Mouse (Mus musculus) heart, embryonic 10.5 days (tissue): Measurements from ENCODE around the gene Lrp2. TPM values are rescaled to one million over a fixed set of nuclear protein-coding genes. Genes with fewer than 3 reads are reported as not detected.

Experiments used
- DNase-seq: peaks from one replicate; pipeline ENCODE4 v3.0.0-alpha.2; 2017; ENCODE audit warnings: low spot score
- H3K27ac ChIP-seq: fragments of 300-500 bp; sonication (generic); 2 replicates; pipeline ENCODE4 v1.5.1; 2016; ENCODE audit warnings: mild to moderate bottlenecking
- H3K27me3 ChIP-seq: fragments of 300-500 bp; sonication (generic); 2 replicates; pipeline ENCODE4 v1.6.1; 2016; ENCODE audit warnings: mild to moderate bottlenecking; ENCODE audit not compliant: poor library complexity, insufficient read depth, severe bottlenecking
- H3K36me3 ChIP-seq: fragments of 300-500 bp; sonication (generic); 2 replicates; pipeline ENCODE4 v1.6.1; 2016; ENCODE audit warnings: mild to moderate bottlenecking, moderate library complexity
- H3K4me1 ChIP-seq: fragments of 300-500 bp; sonication (generic); 2 replicates; pipeline ENCODE4 v1.6.1; 2016; ENCODE audit warnings: mild to moderate bottlenecking
- H3K4me3 ChIP-seq: fragments of 300-500 bp; sonication (generic); 2 replicates; pipeline ENCODE4 v1.5.1; 2016; ENCODE audit warnings: mild to moderate bottlenecking, moderate library complexity
- H3K9me3 ChIP-seq: fragments of 300-500 bp; sonication (generic); 2 replicates; pipeline ENCODE4 v1.6.1; 2016; ENCODE audit warnings: mild to moderate bottlenecking, moderate library complexity
- WGBS: fragments of 180-500 bp; shearing (Covaris S2); methylation state at CpG from one replicate; pipeline ENCODE4 v1.1.7; 2016; 5-methylcytosine and 5-hydroxymethylcytosine counted together
- polyA plus RNA-seq: library from polyadenylated mRNA; unstranded; fragments of >200 nt; fragmentation: Nextera tagmentation; extraction: Ambion mirVana; gene quantifications from 2 replicates; pipeline ENCODE4 v1.2.1, GENCODE M21; 2016

Gene Lrp2
- polyA plus RNA-seq, 1 experiment from 2014 or later, result 1.3 TPM

- no peaks in the 10 kb centered on the region for H3K36me3 ChIP-seq
- H3K27me3 ChIP-seq, result no peaks in the 10 kb centered on the region
- no peak overlapping the region for H3K27ac ChIP-seq
- WGBS, result 92% methylated on average over 5 of the region's 5 CpGs
- no peak overlapping the region for H3K4me3 ChIP-seq
- no peaks in the 10 kb centered on the region for H3K4me1 ChIP-seq
- H3K9me3 ChIP-seq, result no peaks in the 10 kb centered on the region
- no peak for DNase-seq
Observed at GRCm38 (mm10) chr2:69405692-69406091, 180.2 kb downstream of the Lrp2 start.

GRCm38 (mm10) chr2:69402309-69402708, 183.6 kb downstream of the Lrp2 start:
- Histone ChIP-seq H3K4me3 (no peak overlapping the region), H3K4me1 (0 out of 2 replicates have a peak, but pooled peaks cover 6% of the 10 kb centered on the region), H3K27ac (no peak overlapping the region), H3K9me3 (no peaks in the 10 kb centered on the region), H3K27me3 (no peaks in the 10 kb centered on the region), H3K36me3 (no peaks in the 10 kb centered on the region)
- WGBS, result 77% methylated on average over 7 of the region's 7 CpGs
- no peak for DNase-seq

DNA sequence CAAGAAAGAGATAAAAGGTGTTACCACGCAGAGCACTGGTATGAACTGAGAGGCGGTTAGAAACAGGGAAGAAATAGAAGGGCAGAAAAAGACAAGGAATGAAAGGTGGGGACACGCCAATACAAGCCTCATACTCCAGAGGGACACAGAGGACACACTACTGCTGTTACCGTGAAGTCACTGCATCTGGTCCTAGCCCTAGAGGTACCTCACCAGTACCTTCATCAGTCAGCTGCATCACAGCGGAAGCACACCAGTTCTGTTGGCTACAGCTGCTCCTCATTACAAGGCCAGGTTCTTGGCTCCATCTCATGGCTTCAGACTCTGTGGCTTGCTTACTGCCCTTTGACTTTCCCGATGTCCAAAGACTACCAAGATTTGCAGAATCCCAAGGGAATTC, 184.0 kb downstream of the Lrp2 start:
- Histone ChIP-seq H3K4me1 (0 out of 2 replicates have a peak, but pooled peaks cover 6% of the 10 kb centered on the region), H3K36me3 (no peaks in the 10 kb centered on the region), H3K27ac (no peak overlapping the region), H3K9me3 (no peaks in the 10 kb centered on the region), H3K27me3 (no peaks in the 10 kb centered on the region), H3K4me3 (no peak overlapping the region)
- DNase-seq, result no peak
- 81% methylated on average over 6 of the region's 6 CpGs for whole genome bisulfite sequencing

GRCm38 (mm10) chr2:69400866-69401604, 184.8 kb downstream of the Lrp2 start:
- no peak overlapping the region for H3K4me3 ChIP-seq
- H3K27ac ChIP-seq, result no peak overlapping the region
- no peaks in the 10 kb centered on the region for H3K36me3 ChIP-seq
- DNase-seq, result no peak
- WGBS, result 74% methylated on average over 7 of the region's 7 CpGs
- no peaks in the 10 kb centered on the region for H3K27me3 ChIP-seq
- H3K4me1 ChIP-seq, result 0 out of 2 replicates have a peak, but pooled peaks cover 6% of the 10 kb centered on the region
- H3K9me3 ChIP-seq, result no peaks in the 10 kb centered on the region

GRCm38 (mm10) chr2:69396760-69397435, 189.0 kb downstream of the Lrp2 start:
- 83% methylated on average over 12 of the region's 12 CpGs for WGBS
- Histone ChIP-seq H3K4me1 (0 out of 2 replicates have a peak, but pooled peaks cover 6% of the 10 kb centered on the region), H3K9me3 (no peaks in the 10 kb centered on the region), H3K27me3 (no peaks in the 10 kb centered on the region), H3K36me3 (no peaks in the 10 kb centered on the region), H3K4me3 (no peak overlapping the region), H3K27ac (no peak overlapping the region)
- DNase-seq, result peak; percentile 17

DNA sequence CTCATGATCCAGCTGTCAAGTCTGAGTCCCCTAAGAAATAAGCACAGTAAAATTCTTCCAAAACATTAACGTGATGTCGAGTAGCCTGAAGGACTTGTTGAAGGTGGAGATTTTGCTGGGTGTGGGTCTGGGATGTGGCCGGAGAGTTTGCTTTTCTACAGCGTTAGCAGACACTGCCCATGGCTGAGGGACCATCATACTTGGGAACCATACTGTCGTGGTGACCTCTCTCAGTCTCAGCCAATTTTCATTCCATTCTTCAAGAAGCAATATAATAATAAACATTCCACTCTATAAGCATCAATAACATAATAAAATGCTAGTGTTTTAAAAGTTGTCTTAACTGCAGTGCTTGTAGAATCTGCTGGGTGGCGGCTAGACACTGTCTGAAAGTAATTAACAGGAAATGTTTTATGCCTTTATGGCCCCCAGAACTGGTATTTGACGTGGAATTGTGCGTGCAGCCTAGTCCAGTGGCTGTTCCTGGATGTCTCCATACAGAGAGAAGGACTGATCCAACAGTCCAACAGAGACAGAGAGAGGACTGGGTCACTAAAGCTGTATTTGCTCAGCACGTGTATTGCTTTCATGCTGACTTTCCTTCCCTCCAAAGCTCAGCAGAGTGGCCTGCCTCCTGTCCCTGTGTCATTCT, 190.1 kb downstream of the Lrp2 start:
- no peak for DNase-seq

DNA sequence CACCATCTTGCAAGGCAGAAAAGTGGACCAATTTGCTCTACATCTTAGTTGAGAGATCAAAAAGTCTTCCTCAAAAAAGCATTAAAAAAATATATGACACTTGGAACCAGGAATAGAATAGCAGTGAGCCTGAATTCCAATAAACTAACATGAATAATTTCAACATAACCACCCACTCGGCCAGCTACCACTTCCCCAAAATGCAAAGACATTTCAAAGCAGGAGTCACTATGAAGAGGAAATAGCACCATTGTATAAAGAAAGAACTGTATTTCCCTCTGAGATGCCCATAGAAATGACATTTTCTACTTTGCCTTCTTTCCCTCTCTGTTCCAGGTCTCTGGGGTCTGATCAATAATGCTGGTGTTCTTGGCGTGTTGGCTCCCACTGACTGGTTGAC, 191.9 kb downstream of the Lrp2 start:
- DNase-seq, result no peak
- Histone ChIP-seq H3K27ac (no peak overlapping the region), H3K36me3 (no peaks in the 10 kb centered on the region), H3K27me3 (no peaks in the 10 kb centered on the region), H3K4me1 (0 out of 2 replicates have a peak, but pooled peaks cover 6% of the 10 kb centered on the region), H3K4me3 (no peak overlapping the region), H3K9me3 (no peaks in the 10 kb centered on the region)
- WGBS, result 86% methylated on average over 2 of the region's 2 CpGs

More for the DNA sequence above, 190.1 kb downstream of the Lrp2 start:
- Histone ChIP-seq H3K9me3 (no peaks in the 10 kb centered on the region), H3K27ac (no peak overlapping the region), H3K36me3 (no peaks in the 10 kb centered on the region), H3K4me3 (no peak overlapping the region), H3K4me1 (0 out of 2 replicates have a peak, but pooled peaks cover 6% of the 10 kb centered on the region), H3K27me3 (no peaks in the 10 kb centered on the region)
- WGBS, result 77% methylated on average over 9 of the region's 9 CpGs

DNA sequence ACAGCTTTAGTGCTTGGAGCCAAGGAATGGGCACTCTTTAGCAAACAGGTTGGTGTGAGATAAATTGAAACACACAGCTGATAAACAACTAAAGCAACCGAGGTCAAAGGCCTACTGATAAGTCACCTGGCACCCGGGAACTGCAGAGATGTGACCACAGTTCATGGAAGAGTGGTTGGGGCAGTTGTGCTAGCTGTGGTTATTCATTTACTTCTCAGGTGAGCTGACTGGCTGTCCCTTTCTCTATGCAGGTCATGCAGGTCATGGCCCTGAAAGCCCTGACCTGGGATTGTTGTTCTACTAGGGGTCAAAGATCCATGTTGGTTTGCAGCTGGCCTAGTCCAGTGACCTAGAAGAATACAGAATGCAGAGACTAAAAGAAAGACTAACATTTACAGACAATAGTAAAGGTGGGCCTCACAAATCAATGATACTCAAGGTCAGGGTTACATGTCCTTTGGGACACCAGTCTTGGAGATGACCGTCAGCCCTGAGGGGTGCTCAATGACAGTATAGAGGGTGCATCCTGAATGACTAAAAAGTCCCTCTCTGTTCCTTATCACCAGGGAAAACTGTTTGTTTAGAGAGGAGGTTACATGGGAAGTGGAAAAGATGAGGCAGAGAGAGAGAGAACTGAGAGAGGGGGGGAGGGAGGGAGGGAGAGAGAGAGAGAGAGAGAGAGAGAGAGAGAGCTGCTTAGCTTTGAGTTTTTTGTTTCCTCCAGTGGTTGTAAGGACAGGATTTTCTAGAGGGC, 199.6 kb downstream of the Lrp2 start:
- H3K4me3 ChIP-seq, result no peak overlapping the region
- H3K36me3 ChIP-seq, result no peaks in the 10 kb centered on the region
- no peak overlapping the region for H3K27ac ChIP-seq
- WGBS, result 49% methylated on average over 3 of the region's 3 CpGs
- no peaks in the 10 kb centered on the region for H3K9me3 ChIP-seq
- DNase-seq, result no peak
- peaks cover 12% of the 10 kb centered on the region for H3K4me1 ChIP-seq
- H3K27me3 ChIP-seq, result no peaks in the 10 kb centered on the region

GRCm38 (mm10) chr2:69382838-69383237, 203.0 kb downstream of the Lrp2 start:
- 79% methylated on average over 5 of the region's 5 CpGs for WGBS
- no peak overlapping the region for H3K27ac ChIP-seq
- H3K9me3 ChIP-seq, result no peaks in the 10 kb centered on the region
- no peak for DNase-seq
- no peak overlapping the region for H3K4me3 ChIP-seq
- peaks cover 16% of the 10 kb centered on the region for H3K4me1 ChIP-seq
- no peaks in the 10 kb centered on the region for H3K36me3 ChIP-seq
- H3K27me3 ChIP-seq, result no peaks in the 10 kb centered on the region

GRCm38 (mm10) chr2:69381740-69382139, 204.1 kb downstream of the Lrp2 start:
- Histone ChIP-seq H3K27me3 (no peaks in the 10 kb centered on the region), H3K4me3 (no peak overlapping the region), H3K36me3 (no peaks in the 10 kb centered on the region), H3K27ac (no peak overlapping the region), H3K9me3 (no peaks in the 10 kb centered on the region), H3K4me1 (peaks cover 16% of the 10 kb centered on the region)
- no peak for DNase-seq
- 43% methylated on average over 8 of the region's 8 CpGs for WGBS

DNA sequence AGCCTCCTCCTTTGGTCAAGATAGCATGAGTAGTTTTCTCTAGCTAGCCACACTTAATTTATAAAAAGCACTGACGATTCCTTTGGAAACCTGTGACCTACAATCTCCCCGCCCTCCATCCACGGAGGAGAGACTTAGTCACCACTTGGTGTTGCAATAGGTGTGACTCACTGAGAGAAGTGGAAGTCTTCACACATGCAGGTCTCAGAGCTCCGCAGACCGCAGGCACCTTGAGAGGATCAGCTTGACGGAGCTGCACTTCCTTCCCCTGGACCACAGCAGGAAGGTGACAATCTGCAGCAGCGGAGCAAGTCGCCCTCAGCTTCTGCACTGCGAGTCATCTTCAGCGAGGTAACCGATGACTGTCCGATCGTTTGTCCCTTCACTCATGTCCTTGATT, 205.6 kb downstream of the Lrp2 start, which contains the start of gene Dhrs9:
Gene Dhrs9, plus strand, starts transcription at position 165 of the 400 bp plus-strand sequence.
- H3K36me3 ChIP-seq, result no peaks in the 10 kb centered on the region
- WGBS, result 38% methylated on average over 13 of the region's 13 CpGs
- peaks cover 4% of the 10 kb centered on the region for H3K4me1 ChIP-seq
- no peak within 1 kb of the TSS for H3K27ac ChIP-seq
- H3K4me3 ChIP-seq, result no peak within 1 kb of the TSS
- no peaks in the 10 kb centered on the region for H3K9me3 ChIP-seq
- DNase-seq, result peak; percentile 66
- H3K27me3 ChIP-seq, result no peaks in the 10 kb centered on the region

- H3K36me3 ChIP-seq, result no peaks in the 10 kb centered on the region
- H3K27me3 ChIP-seq, result no peaks in the 10 kb centered on the region
- no peak overlapping the region for H3K27ac ChIP-seq
- H3K4me1 ChIP-seq, result peaks cover 4% of the 10 kb centered on the region
- peak; percentile 31 for DNase-seq
- H3K9me3 ChIP-seq, result no peaks in the 10 kb centered on the region
- no peak overlapping the region for H3K4me3 ChIP-seq
- WGBS, result 57% methylated on average over 1 of the region's 1 CpGs
Observed at GRCm38 (mm10) chr2:69379801-69380200, 206.1 kb downstream of the Lrp2 start.
